Mouse (Mus musculus) heart, postnatal 0 days (tissue): Measurements from ENCODE around the gene Palld.

Experiments used
- CTCF ChIP-seq: IDR thresholded peaks from 2 replicates; pipeline ENCODE4 v1.5.1; 2016; ENCODE audit warnings: antibody characterized with exemption, control low read depth, low read depth
- EP300 ChIP-seq: IDR thresholded peaks from 2 replicates; pipeline ENCODE4 v1.6.1; 2016; ENCODE audit warnings: antibody characterized with exemption, low read depth

DNA sequence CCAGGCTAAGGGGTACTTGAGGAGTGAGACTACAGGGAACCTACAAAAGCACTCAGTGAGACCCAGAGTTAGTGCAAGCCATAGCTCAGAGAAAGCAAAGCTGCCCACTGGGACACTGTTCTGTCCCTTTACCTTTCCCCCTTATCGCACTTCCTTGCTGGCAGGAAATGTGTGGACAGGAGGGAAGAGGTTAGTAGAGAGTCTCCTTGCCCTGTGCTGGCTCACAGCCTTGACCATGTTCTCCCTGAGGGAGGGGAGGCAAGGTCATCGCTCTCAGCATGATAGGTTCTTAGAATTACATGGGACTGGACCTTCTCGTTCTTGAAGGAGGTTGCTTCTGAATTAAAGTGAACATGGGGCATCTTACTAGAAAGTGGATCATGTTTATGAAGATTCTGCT lies 69.3 kb downstream of the Palld start:
- TF ChIP-seq CTCF = no peak
- TF ChIP-seq EP300 = no peak
